Mouse (Mus musculus): ENCODE results near the gene Castor2. TPM values are rescaled to one million over a fixed set of nuclear protein-coding genes. Genes with fewer than 3 reads are reported as not detected.

Castor2 gene
- total and polyA plus RNA-seq, 3 experiments, result 0.35 to 3.9 (median 1.3) TPM

GRCm38 (mm10) chr5:134182735-134183134 is 83.2 kb downstream of the Castor2 start:
- Histone ChIP-seq H3K9ac (ENCODE audit: insufficient read depth, low read depth) (peak overlapping the region; percentile 94; the same call in 1 of the 2 replicates), H3K27ac (ENCODE audit: insufficient read depth, low read depth) (no peak overlapping the region), H3K4me1 (ENCODE audit: control insufficient read depth in 1 of 2, insufficient read depth in 2 of 2) (peaks cover 2 to 34% of the 10 kb centered on the region in 2 experiments; a peak in 3 of 4 replicates), H3K4me2 (ENCODE audit: insufficient read depth, low read depth, poor library complexity, severe bottlenecking) (peak overlapping the region; percentile 74), H3K36me3 (replicated peaks in 1 of 2; ENCODE audit: control insufficient read depth in 1 of 2, insufficient read depth in 1 of 2, low read length in 1 of 2) (peaks cover 0 to 3% of the 10 kb centered on the region in 2 experiments), H3K79me2 (replicated peaks; ENCODE audit: control insufficient read depth, extremely low read depth, insufficient read depth, poor library complexity, severe bottlenecking) (no peaks in the 10 kb centered on the region), H3K9me3 (replicated peaks; ENCODE audit: low read length) (peaks cover 4% of the 10 kb centered on the region), H3K4me3 (replicated peaks in 1 of 3; ENCODE audit: low read depth in 2 of 3, low read length in 2 of 3, poor library complexity in 1 of 3) (peak overlapping the region in 1 of 3 experiments; percentile 66), H3K27me3 (replicated peaks) (no peaks in the 10 kb centered on the region)
- TF ChIP-seq USF1 (IDR thresholded peaks at IDR 0.05; ENCODE audit: low read depth, low read length), result no peak
- in situ Hi-C loops (cut with MboI; ENCODE audit: low pct_ligation_motif_present, low pct_unique_long_range_greater_than_20kb, low sequenced_read_pairs) (loop anchor here (5.0 kb wide), 2 partner anchors 160 to 310 kb away; no protein-coding TSS in a partner anchor), dilution Hi-C loops (cut with MboI; ENCODE audit: extremely low pct_ligation_motif_present, extremely low pct_unique_long_range_greater_than_20kb, low sequenced_read_pairs) (no loop called here)
- no peak for DNase-seq (ENCODE audit: extremely low read depth)

DNA sequence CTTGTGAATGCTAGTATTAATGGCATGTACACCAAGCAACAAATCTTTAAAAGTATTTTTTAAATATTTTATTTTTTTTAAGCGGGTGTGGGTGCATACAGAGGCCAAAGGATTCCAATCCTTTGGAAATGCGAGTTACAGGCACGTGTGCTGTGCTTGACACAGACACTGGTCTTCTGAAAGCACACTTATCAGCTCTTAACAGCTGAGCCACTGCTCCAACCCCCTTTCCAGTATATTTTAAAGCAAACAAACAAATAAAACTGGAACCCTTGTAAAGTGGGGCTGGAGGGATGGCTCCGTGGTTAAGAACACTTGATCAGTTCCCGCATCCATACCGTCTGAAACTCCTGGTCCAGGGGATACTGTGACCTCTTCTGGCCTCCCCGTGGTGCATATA is 83.7 kb downstream of the Castor2 start:
- Histone ChIP-seq H3K4me3 (replicated peaks in 1 of 3; ENCODE audit: low read depth in 2 of 3, low read length in 2 of 3, poor library complexity in 1 of 3) (peak overlapping the region; percentile 49 to 79 (median 66)), H3K4me1 (ENCODE audit: control insufficient read depth in 1 of 2, insufficient read depth in 2 of 2) (peaks cover 2 to 33% of the 10 kb centered on the region in 2 experiments; a peak in 3 of 4 replicates), H3K27me3 (replicated peaks) (no peaks in the 10 kb centered on the region), H3K9ac (ENCODE audit: insufficient read depth, low read depth) (peak overlapping the region; percentile 94; the same call in 1 of the 2 replicates), H3K4me2 (ENCODE audit: insufficient read depth, low read depth, poor library complexity, severe bottlenecking) (peak overlapping the region; percentile 74), H3K36me3 (replicated peaks in 1 of 2; ENCODE audit: control insufficient read depth in 1 of 2, insufficient read depth in 1 of 2, low read length in 1 of 2) (peaks cover 0 to 1% of the 10 kb centered on the region in 2 experiments), H3K9me3 (replicated peaks; ENCODE audit: low read length) (peaks cover 6% of the 10 kb centered on the region), H3K27ac (ENCODE audit: insufficient read depth, low read depth) (peak overlapping the region; percentile 33; the same call in 1 of the 2 replicates), H3K79me2 (replicated peaks; ENCODE audit: control insufficient read depth, extremely low read depth, insufficient read depth, poor library complexity, severe bottlenecking) (no peaks in the 10 kb centered on the region)
- TF ChIP-seq BHLHE40 (IDR thresholded peaks at IDR 0.05; ENCODE audit: low read depth, low read length), result peak; percentile 30
- TF ChIP-seq EP300 (IDR thresholded peaks at IDR 0.05; ENCODE audit: low read length), result no peak
- peak; percentile 31 for DNase-seq (ENCODE audit: extremely low read depth)
- dilution Hi-C loops (cut with MboI; ENCODE audit: extremely low pct_ligation_motif_present, extremely low pct_unique_long_range_greater_than_20kb, low sequenced_read_pairs) (no loop called here), in situ Hi-C loops (cut with MboI; ENCODE audit: low pct_ligation_motif_present, low pct_unique_long_range_greater_than_20kb, low sequenced_read_pairs) (loop anchor here (5.0 kb wide), 2 partner anchors 159 to 309 kb away; no protein-coding TSS in a partner anchor)

GRCm38 (mm10) chr5:134183880-134184808 is 84.6 kb downstream of the Castor2 start, which contains the start of gene Gtf2ird2:
Gtf2ird2 (plus strand) TSS chr5:134184019.
- H3K4me3 ChIP-seq (replicated peaks in 1 of 3; ENCODE audit: low read depth in 2 of 3, low read length in 2 of 3, poor library complexity in 1 of 3), result peak within 1 kb of the TSS; percentile 49 to 79 (median 66)
- H3K27ac ChIP-seq (ENCODE audit: insufficient read depth, low read depth), result peak within 1 kb of the TSS; percentile 52; the same call in 1 of the 2 replicates
- no peaks in the 10 kb centered on the region for H3K79me2 ChIP-seq (replicated peaks; ENCODE audit: control insufficient read depth, extremely low read depth, insufficient read depth, poor library complexity, severe bottlenecking)
- H3K9ac ChIP-seq (ENCODE audit: insufficient read depth, low read depth), result peak within 1 kb of the TSS; percentile 94
- peaks cover 6% of the 10 kb centered on the region for H3K9me3 ChIP-seq (replicated peaks; ENCODE audit: low read length)
- in situ Hi-C loops (cut with MboI; ENCODE audit: low pct_ligation_motif_present, low pct_unique_long_range_greater_than_20kb, low sequenced_read_pairs), result loop anchor here (5.0 kb wide), 2 partner anchors 158 to 308 kb away; no protein-coding TSS in a partner anchor
- peak; percentile 98 for DNase-seq (ENCODE audit: extremely low read depth)
- H3K4me2 ChIP-seq (ENCODE audit: insufficient read depth, low read depth, poor library complexity, severe bottlenecking), result peak within 1 kb of the TSS; percentile 74
- dilution Hi-C loops (cut with MboI; ENCODE audit: extremely low pct_ligation_motif_present, extremely low pct_unique_long_range_greater_than_20kb, low sequenced_read_pairs), result no loop called here
- no peaks in the 10 kb centered on the region for H3K36me3 ChIP-seq (replicated peaks in 1 of 2; ENCODE audit: control insufficient read depth in 1 of 2, insufficient read depth in 1 of 2, low read length in 1 of 2)
- no peaks in the 10 kb centered on the region for H3K27me3 ChIP-seq (replicated peaks)
- peaks cover 2 to 36% of the 10 kb centered on the region in 2 experiments; a peak in 3 of 4 replicates for H3K4me1 ChIP-seq (ENCODE audit: control insufficient read depth in 1 of 2, insufficient read depth in 2 of 2)
- TF ChIP-seq BHLHE40 (IDR thresholded peaks at IDR 0.05; ENCODE audit: low read depth, low read length) (peak; percentile 98), CTCF (conservative IDR thresholded peaks at IDR 0.05 in 1 of 2, IDR thresholded peaks at IDR 0.05 in 1 of 2; ENCODE audit: low read depth in 2 of 2, low read length in 2 of 2) (no peak), HCFC1 (IDR thresholded peaks at IDR 0.05; ENCODE audit: low read depth, low read length) (peak; percentile 63), ELF1 (IDR thresholded peaks at IDR 0.05; ENCODE audit: low read depth, low read length) (peak; percentile 85), TBP (conservative IDR thresholded peaks at IDR 0.05; ENCODE audit: low read depth, low read length) (0 out of 2 replicates have a peak, but pooled peaks have one; percentile 21), UBTF (IDR thresholded peaks at IDR 0.05; ENCODE audit: low read depth, low read length) (no peak), USF1 (IDR thresholded peaks at IDR 0.05; ENCODE audit: low read depth, low read length) (peak; percentile 88), USF2 (conservative IDR thresholded peaks at IDR 0.05; ENCODE audit: low read depth, low read length) (peak; percentile 50; the same call in 1 of the 2 replicates), POLR2A (IDR thresholded peaks at IDR 0.05; ENCODE audit: low read depth, low read length) (peak; percentile 72), MAX (IDR thresholded peaks at IDR 0.05; ENCODE audit: low read length) (peak; percentile 99), ZNF384 (IDR thresholded peaks at IDR 0.05; ENCODE audit: low read depth, low read length) (no peak), RAD21 (IDR thresholded peaks at IDR 0.05; ENCODE audit: low read depth, low read length) (no peak), NELFE (IDR thresholded peaks at IDR 0.05; ENCODE audit: low read depth, low read length) (0 out of 2 replicates have a peak, but pooled peaks have one; percentile 68), POLR2AphosphoS2 (IDR thresholded peaks at IDR 0.05; ENCODE audit: low read depth, low read length) (no peak), MAFK (IDR thresholded peaks at IDR 0.05; ENCODE audit: insufficient replicate concordance, low read length) (no peak), NRF1 (IDR thresholded peaks at IDR 0.05; ENCODE audit: low read depth, low read length) (peak; percentile 89), RCOR1 (conservative IDR thresholded peaks at IDR 0.05; ENCODE audit: low read depth, low read length) (no peak), MYC (IDR thresholded peaks at IDR 0.05; ENCODE audit: low read depth, low read length) (peak; percentile 99), MEF2A (IDR thresholded peaks at IDR 0.05; ENCODE audit: borderline replicate concordance, low read depth, low read length) (0 out of 2 replicates have a peak, but pooled peaks have one; percentile 42), TCF12 (IDR thresholded peaks at IDR 0.05; ENCODE audit: low read depth, low read length) (no peak; the same call in none of the 2 replicates), GABPA (IDR thresholded peaks at IDR 0.05; ENCODE audit: insufficient replicate concordance, low read depth, low read length) (no peak)
